Mouse (Mus musculus) heart, embryonic 14.5 days (tissue): ENCODE data around the gene Dock2. TPM values are rescaled to one million over a fixed set of nuclear protein-coding genes. Genes with fewer than 3 reads are reported as not detected.

Source experiments
- ATAC-seq: fragments of 200-750 bp; cut with Nextera tagmentation; 2 replicates; pipeline ENCODE4 v1.8.0; 2017; ENCODE audit warnings: low read depth, moderate TSS enrichment; ENCODE audit not compliant: insufficient number of reproducible peaks, insufficient read depth, low FRiP score
- H3K27ac ChIP-seq, 2 experiments: fragments of 200-500 bp in 1 of 2; fragments of 300-500 bp in 1 of 2; sonication (generic) in 1 of 2; replicated peaks in 1 of 2; 2 replicates each; pipeline ENCODE4 v1.5.1; 2012 to 2014; ENCODE audit warnings: low read depth in 2 of 2, low read length in 2 of 2, control low read depth in 1 of 2, mild to moderate bottlenecking in 1 of 2, mixed read lengths in 1 of 2; ENCODE audit not compliant: control insufficient read depth in 1 of 2, insufficient read depth in 1 of 2
- H3K27me3 ChIP-seq: fragments of 300-500 bp; sonication (generic); 2 replicates; pipeline ENCODE4 v1.6.1; 2014; ENCODE audit warnings: mild to moderate bottlenecking, low read length, control low read depth; ENCODE audit not compliant: control insufficient read depth, insufficient read depth
- H3K36me3 ChIP-seq: fragments of 300-500 bp; sonication (generic); 2 replicates; pipeline ENCODE4 v1.6.1; 2014; ENCODE audit warnings: mild to moderate bottlenecking, control low read depth, low read length, mixed read lengths; ENCODE audit not compliant: control insufficient read depth, insufficient read depth
- H3K4me1 ChIP-seq, 2 experiments: fragments of 200-500 bp in 1 of 2; fragments of 300-500 bp in 1 of 2; sonication (generic) in 1 of 2; 2 replicates each; pipeline ENCODE4 v1.6.1; 2012 to 2014; ENCODE audit warnings: low read length in 2 of 2, control low read depth in 1 of 2, mixed read lengths in 1 of 2; ENCODE audit not compliant: control insufficient read depth in 2 of 2, insufficient read depth in 2 of 2
- H3K4me2 ChIP-seq: fragments of 300-500 bp; sonication (generic); 2 replicates; pipeline ENCODE4 v1.6.1; 2014; ENCODE audit warnings: mild to moderate bottlenecking, low read length
- H3K4me3 ChIP-seq, 2 experiments: fragments of 200-500 bp in 1 of 2; fragments of 300-500 bp in 1 of 2; sonication (generic) in 1 of 2; 2 replicates each; pipeline ENCODE4 v1.5.1; 2012 to 2014; ENCODE audit warnings: low read length in 2 of 2, mild to moderate bottlenecking in 2 of 2, control low read depth in 1 of 2, low read depth in 1 of 2, moderate library complexity in 1 of 2; ENCODE audit not compliant: control insufficient read depth in 1 of 2, insufficient read depth in 1 of 2
- H3K9ac ChIP-seq: fragments of 300-500 bp; sonication (generic); 2 replicates; pipeline ENCODE4 v1.6.1; 2014; ENCODE audit warnings: mild to moderate bottlenecking, low read length
- H3K9me3 ChIP-seq: fragments of 300-500 bp; sonication (generic); 2 replicates; pipeline ENCODE4 v1.6.1; 2016; ENCODE audit warnings: low read length, control low read depth; ENCODE audit not compliant: control insufficient read depth
- WGBS: fragments of 180-500 bp; shearing (Covaris S2); extraction: QIAGEN DNeasy Blood & Tissue Kit; methylation state at CpG from one replicate; pipeline ENCODE4 v1.1.7; 2014; 5-methylcytosine and 5-hydroxymethylcytosine counted together
- polyA plus RNA-seq: library from polyadenylated mRNA; unstranded; fragments of >200 nt; fragmentation: Nextera tagmentation; extraction: Ambion mirVana; gene quantifications from 2 replicates; pipeline ENCODE4 v1.2.1, GENCODE M21; 2014

The Dock2 gene
- polyA plus RNA-seq, 1 experiment from 2014 or later = 1.6 TPM

DNA sequence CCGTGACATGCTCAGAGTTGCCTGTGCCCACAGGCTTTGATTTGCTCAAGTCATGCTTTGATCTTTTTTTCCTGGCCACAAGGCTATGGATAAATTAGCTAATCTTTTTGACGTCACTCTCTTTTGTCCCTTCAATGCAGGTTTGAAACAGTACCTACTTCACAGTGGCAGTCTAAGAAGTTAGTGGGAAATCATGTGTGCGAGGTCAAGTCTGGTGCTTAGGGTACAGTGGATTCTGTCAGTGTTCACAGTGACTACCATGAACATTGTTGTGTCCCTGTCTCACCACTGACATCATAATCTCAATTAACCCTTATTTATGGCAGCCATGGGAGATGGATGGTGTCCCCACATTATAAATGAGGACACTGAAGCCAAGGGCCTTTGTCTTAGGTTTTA is 506.6 kb downstream of the Dock2 start:
- no peaks in the 10 kb centered on the region for H3K9me3 ChIP-seq
- no peaks in the 10 kb centered on the region for H3K27me3 ChIP-seq
- 67% methylated on average over 3 of the region's 3 CpGs for WGBS
- H3K4me3 ChIP-seq = no peak overlapping the region
- no peak overlapping the region for H3K4me2 ChIP-seq
- H3K27ac ChIP-seq = no peak overlapping the region
- no peak overlapping the region for H3K9ac ChIP-seq
- H3K4me1 ChIP-seq = peaks cover 0 to 4% of the 10 kb centered on the region in 2 experiments; a peak in 1 of 4 replicates
- H3K36me3 ChIP-seq = no peaks in the 10 kb centered on the region
- no peak for ATAC-seq

DNA sequence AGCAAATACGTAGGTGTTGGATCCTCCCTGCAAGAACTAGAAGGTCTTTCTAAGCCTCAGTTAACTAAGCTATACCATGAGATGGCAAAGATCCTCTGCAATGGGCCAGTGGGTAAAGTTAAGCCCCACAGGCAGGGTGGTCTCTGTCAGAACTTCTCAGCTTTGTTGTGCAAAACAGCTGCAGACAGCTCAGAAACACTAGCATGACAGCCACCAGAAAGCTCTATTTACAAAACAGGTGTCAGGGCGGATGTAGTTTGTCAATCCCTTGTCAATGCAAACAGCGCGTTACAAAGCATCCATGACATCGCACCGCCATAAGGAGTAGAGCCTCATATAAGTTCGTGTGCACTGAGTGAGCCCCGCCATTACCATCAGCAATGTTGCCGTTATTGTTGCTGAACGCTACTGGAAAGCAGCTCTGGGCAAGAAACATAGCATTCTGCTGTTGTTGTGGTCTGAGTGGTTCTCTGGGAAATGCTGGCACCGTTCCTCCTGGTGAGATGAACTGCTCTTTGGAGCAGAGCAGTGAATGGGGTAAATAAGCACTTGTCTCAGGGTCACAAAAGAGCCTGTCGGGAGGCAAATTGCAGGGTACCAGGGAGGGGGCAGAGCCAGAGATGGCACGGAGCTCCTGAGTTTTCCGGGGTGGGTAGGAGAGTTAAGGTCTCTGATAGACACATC is 507.2 kb downstream of the Dock2 start:
- no peaks in the 10 kb centered on the region for H3K9me3 ChIP-seq
- no peak for ATAC-seq
- no peaks in the 10 kb centered on the region for H3K27me3 ChIP-seq
- 78% methylated on average over 14 of the region's 14 CpGs for WGBS
- peaks cover 0 to 4% of the 10 kb centered on the region in 2 experiments; a peak in 1 of 4 replicates for H3K4me1 ChIP-seq
- no peak overlapping the region for H3K9ac ChIP-seq
- H3K36me3 ChIP-seq = no peaks in the 10 kb centered on the region
- H3K4me3 ChIP-seq = no peak overlapping the region
- no peak overlapping the region for H3K27ac ChIP-seq
- H3K4me2 ChIP-seq = no peak overlapping the region

DNA sequence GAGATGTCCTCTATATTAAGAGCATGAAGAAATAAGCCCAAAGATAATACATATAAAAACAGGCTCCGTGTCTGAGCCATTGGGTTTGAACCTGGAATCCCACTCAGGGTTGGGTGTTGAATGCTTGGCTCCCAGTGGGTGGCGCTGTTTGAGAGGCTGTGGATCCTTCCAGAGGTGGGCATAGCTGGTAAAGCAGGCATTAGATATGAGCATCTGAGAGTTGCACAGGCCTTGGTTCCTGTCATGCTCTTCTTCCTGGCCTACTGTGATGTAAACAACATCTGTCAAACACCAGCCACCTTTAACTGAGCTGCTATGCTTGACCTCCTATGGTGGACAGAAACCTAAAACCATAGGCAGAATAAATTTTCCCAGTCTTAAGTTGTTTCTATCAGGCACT is 507.8 kb downstream of the Dock2 start:
- no peak overlapping the region for H3K27ac ChIP-seq
- H3K9ac ChIP-seq = no peak overlapping the region
- H3K4me3 ChIP-seq = no peak overlapping the region
- no peaks in the 10 kb centered on the region for H3K9me3 ChIP-seq
- H3K4me2 ChIP-seq = no peak overlapping the region
- 42% methylated on average over 2 of the region's 2 CpGs for whole genome bisulfite sequencing
- H3K4me1 ChIP-seq = peaks cover 0 to 4% of the 10 kb centered on the region in 2 experiments; a peak in 1 of 4 replicates
- ATAC-seq = no peak
- H3K36me3 ChIP-seq = no peaks in the 10 kb centered on the region
- no peaks in the 10 kb centered on the region for H3K27me3 ChIP-seq

DNA sequence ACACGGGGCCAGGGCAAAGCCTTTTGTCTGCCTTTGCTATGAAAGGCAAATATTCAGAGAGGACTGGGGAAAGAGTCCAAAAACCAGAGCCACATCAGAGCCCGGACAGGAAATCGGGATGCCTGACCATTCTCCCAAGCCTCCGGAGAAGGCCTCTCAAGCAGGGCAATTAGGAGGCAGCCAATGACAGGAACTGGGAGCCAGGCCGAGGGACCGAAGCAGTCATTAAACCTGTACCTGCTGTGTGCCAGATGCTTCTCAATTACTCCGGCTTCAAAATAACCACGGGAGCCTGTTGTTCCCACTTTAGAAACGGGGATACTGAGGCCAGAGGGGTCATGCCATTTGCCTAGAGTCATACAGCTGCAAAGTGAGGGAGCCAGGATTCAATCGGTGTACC is 511.7 kb downstream of the Dock2 start:
- Histone ChIP-seq H3K4me1 (peaks cover 0 to 4% of the 10 kb centered on the region in 2 experiments; a peak in 1 of 4 replicates), H3K9ac (no peak overlapping the region), H3K27ac (no peak overlapping the region), H3K27me3 (no peaks in the 10 kb centered on the region), H3K9me3 (no peaks in the 10 kb centered on the region), H3K4me2 (no peak overlapping the region), H3K36me3 (no peaks in the 10 kb centered on the region), H3K4me3 (no peak overlapping the region)
- whole genome bisulfite sequencing = 64% methylated on average over 10 of the region's 10 CpGs
- ATAC-seq = no peak

DNA sequence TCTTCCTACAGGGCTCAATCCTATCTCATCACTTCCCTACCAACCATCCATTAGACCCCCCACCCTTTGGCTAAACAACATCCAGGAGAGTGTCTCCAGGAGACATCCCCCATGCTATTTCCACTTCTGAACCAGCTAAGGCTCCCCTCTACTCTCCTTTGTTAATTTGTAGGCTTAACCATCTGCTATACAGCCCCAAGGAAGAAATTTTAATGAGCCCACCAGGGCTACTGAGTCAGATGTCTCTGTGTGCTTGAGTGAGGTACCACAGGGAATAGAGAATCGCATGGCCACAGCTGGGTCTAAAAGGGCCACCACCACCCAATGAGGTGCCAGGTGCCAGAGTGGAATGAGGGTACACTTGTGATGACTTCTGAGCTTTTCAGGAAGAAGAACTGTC is 519.6 kb downstream of the Dock2 start:
- Histone ChIP-seq H3K27me3 (no peaks in the 10 kb centered on the region), H3K36me3 (no peaks in the 10 kb centered on the region), H3K9ac (no peak overlapping the region), H3K27ac (no peak overlapping the region), H3K4me3 (no peak overlapping the region), H3K9me3 (no peaks in the 10 kb centered on the region), H3K4me2 (no peak overlapping the region), H3K4me1 (no peaks in the 10 kb centered on the region)
- WGBS = 86% methylated on average over 1 of the region's 1 CpGs
- no peak for ATAC-seq

DNA sequence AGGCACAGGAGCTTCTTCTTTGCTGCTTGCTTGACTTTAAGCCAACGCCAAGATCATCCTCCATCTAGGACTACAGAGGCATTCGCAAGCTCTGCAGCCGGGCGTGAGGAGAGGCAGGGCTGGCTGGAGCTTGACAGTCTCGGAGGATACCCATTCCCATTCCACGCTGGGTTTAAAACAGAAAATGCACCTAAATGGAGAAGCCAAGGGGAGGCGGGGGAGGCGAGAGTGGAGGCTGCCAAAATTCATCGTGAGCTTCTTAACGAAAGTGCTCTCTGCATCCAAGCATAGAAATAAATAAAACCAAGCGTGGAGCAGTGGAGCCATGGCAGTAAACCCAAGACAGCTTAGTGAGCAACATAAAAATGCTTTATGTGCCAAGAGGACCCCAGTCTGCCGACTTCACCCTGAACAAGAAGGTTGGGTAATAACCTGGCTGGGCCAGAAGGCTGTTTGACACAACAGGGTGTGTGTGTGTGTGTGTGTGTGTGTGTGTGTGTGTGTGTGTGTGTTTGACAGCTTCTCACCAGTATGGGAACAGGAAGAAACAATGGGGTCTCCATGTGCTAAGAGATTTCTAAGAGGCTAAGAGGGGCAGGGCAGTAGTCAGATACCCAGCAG is 524.7 kb downstream of the Dock2 start:
- no peaks in the 10 kb centered on the region for H3K27me3 ChIP-seq
- H3K27ac ChIP-seq = no peak overlapping the region
- ATAC-seq = no peak
- WGBS = 81% methylated on average over 12 of the region's 12 CpGs
- H3K4me1 ChIP-seq = no peaks in the 10 kb centered on the region
- H3K9ac ChIP-seq = no peak overlapping the region
- no peaks in the 10 kb centered on the region for H3K9me3 ChIP-seq
- H3K4me2 ChIP-seq = no peak overlapping the region
- no peaks in the 10 kb centered on the region for H3K36me3 ChIP-seq
- H3K4me3 ChIP-seq = no peak overlapping the region

DNA sequence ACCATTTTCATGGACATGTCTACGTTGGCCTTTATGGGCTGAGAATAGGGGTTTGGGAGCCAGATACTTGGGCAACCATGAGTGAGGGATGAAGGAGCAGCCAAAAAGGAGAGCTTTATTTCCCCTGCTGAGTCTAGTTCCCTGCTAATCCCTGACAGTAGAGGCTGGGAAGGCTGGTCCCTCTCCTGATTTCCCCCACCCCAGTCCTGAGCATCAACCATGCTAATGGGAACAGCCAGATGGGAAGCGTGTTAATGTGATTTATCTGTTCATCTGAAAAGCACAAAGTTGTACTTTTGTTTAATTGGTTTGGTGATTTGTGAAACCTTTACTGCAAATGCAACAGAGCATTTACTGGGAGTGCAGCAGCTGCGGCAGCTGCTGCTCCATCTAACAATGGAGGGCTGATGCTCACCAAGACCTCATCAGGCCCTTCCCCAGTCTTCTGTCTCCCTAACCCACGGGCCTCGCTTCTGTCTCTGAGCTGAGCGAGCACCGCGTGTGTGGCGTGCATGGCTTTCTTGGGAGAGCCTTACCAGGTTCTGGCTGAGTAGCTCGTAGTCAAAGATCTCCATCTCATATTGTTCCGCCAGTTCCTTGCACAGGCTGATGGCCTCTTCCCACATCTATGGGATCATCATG is 526.0 kb downstream of the Dock2 start:
- no peak overlapping the region for H3K27ac ChIP-seq
- no peaks in the 10 kb centered on the region for H3K27me3 ChIP-seq
- no peak for ATAC-seq
- H3K9ac ChIP-seq = no peak overlapping the region
- no peaks in the 10 kb centered on the region for H3K36me3 ChIP-seq
- H3K4me1 ChIP-seq = no peaks in the 10 kb centered on the region
- no peaks in the 10 kb centered on the region for H3K9me3 ChIP-seq
- H3K4me2 ChIP-seq = no peak overlapping the region
- no peak overlapping the region for H3K4me3 ChIP-seq
- WGBS = 79% methylated on average over 11 of the region's 11 CpGs
